Mouse (Mus musculus): Measurements from ENCODE around the gene Rbfox1.

Gene Rbfox1

DNA sequence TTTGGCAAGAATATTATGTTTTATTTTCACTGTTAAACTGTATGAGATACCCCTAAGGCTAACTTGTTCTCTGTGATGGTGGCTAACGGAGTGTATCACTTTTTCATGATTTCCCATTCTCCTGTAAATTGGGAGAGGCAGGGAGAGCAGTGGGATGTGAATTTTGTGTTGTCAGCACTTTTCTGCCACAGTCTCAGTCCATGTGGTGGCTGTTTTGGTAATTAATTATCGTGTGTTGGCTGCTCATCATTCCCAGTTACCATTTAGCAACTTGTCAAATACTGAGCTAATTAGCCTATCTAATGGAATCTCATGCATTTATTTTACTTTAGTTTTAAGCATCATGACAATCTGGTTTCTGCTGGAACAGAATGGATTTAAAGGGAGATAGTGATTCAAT, 773.4 kb downstream of the Rbfox1 start:
- no peak for DNase-seq (ENCODE audit: low read depth, low spot score)

DNA sequence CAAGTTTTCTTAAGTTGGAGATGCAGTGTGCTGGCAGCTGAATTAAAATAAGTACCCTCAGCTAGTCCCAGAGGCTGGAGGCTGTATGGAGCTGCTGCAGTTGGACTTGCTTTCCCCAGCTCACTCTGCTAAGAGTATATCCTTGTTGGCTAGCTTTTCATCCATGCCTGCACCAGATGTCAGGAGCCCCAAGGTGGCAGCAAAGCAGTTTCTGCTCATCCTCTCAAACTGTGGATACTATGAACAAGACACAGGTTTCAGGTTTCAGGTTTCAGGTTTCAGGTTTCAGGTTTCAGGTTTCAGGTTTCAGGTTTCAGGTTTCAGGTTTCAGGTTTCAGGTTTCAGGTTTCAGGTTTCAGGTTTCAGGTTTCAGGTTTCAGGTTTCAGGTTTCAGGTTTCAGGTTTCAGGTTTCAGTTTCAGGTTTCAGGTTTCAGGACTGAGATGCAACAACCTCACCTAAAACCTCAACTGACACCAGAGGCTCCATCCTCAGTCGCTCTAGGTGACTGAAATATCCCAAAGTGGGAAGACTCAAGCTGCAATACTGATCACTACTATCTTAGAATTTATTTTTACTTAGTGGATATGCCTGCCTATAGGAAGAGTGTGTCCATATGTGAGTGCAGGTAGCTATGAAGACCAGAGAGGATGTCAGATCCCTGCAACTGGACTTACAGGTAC, 801.1 kb downstream of the Rbfox1 start:
- DNase-seq (ENCODE audit: low read depth, low spot score), result no peak

DNA sequence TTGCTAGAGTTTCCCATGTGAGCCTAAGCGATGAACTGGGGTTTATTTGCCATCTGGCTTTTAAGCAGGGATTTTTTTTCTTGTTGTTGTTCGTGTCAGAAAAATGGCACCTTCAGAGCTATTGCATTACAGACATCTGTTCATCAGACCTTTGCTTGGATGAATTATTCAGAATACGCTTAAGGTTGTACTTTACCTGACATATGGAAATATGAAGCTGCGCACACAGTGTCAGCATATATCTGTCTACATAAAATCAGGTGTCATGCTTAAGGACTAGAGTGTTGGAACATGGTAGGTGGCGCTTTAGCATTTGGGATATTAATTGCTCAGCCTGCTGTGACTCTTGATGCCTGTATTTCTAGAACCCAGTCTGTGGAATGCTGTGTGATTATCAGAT, 819.7 kb downstream of the Rbfox1 start:
- DNase-seq (ENCODE audit: low read depth, low spot score), result no peak

DNA sequence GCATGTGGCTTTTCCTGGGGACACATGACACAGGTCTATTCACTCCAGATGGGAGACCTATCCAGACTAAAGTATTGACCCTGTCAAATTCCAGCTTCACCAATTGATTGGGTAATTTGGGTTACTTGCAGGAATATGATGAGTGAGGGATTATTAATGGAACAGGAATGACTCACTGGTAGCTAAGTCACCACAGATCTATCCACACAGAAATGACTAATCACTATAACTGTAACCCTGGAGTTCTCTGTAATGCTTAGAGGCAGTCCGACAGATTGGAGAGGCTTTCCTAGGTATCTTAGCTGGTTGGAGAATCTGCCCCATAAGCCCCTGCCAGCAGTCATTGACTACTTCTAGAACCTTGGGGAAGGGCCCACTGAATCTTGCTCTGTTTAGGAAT, 827.2 kb downstream of the Rbfox1 start:
- DNase-seq (ENCODE audit: low read depth, low spot score), result no peak

DNA sequence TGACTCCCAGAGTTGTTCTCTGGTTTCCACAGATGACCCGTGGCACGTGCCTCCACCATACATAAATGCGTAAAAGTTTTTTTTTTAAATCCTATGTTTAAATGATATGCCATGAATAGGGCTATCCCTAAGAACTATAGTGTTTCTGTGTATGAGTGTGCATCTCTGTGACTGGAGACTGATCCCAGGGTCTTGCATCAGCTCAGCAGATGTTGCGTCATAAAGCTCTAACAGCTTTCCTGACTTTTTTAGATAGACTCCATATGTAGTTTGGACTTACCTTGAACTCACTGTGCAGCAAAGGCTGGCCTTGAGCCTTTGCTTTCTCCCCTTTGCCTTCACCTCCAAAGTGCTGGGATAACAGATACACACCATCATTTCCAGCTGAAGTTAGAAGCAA, 830.1 kb downstream of the Rbfox1 start:
- no peak for DNase-seq (ENCODE audit: low read depth, low spot score)

DNA sequence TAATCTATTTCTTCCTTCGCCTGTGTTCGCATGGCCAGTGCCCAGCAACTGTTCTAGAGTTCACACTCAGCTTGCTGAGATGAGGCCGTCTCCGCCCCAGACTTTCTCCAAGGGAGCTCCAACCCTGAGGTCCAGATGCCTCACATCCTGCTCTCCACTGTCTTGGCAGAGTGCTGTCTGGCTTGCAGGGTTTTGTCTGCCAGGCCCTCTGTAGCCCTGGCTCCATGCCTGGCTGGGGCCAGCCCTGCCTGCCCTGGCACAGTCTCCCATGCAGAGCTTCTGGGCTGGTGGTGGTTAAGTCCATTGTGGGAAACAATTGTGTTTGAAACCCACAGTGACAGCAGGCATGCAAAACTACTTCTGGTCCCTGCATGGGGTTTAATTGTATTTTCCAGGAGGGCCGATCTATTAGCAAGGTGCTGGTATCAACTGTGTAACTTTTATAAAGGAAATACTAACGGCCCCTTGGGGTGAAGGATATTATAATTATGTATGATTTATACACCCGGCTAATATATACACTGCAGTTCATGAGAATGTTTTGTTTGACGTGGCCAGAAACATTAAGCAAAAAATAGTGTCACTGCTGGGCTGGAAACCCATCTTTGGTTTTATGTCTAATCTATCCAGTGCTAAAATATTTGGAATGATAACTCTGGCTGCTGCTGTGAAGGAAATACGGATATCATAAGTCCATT, 831.2 kb downstream of the Rbfox1 start:
- no peak for DNase-seq (ENCODE audit: low read depth, low spot score)

DNA sequence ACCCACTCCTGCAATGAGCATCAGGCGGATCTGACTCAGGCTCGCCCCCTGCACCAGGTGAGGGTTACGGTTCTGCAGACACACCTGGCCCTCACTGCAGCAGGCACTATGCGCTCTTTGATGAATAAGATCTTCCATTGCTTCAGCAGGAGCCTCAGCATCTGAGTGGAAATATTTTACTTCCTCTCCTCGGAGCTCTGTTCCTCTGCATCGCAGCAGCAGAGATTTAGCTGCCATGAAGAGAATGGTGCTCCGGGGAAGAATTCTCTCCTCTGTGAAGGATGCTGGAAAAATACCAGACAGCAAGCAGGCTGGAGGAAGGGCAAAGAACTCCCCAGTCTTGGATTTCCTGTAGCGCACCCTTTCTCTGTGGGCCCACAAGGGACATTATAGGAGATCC, 833.9 kb downstream of the Rbfox1 start:
- DNase-seq (ENCODE audit: low read depth, low spot score), result no peak

DNA sequence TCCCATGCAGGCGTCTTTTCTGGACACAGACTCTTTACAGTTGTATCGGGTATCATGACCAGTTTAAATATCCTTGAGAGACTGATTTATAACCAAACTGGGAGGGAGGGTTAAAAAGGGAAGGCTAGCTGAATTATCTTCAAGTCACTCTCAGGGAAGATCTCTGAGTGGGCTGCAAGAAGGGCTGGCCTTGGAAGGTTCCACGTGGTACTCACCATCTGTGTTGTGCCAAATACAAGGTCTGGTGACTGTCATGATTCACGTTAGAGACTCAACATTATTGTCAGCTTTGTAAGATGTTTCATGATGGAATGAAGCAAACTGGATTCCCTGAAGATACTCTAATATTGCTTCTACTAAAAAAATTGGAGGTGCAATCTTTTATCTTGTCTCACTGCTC, 847.5 kb downstream of the Rbfox1 start:
- no peak for DNase-seq (ENCODE audit: low read depth, low spot score)

DNA sequence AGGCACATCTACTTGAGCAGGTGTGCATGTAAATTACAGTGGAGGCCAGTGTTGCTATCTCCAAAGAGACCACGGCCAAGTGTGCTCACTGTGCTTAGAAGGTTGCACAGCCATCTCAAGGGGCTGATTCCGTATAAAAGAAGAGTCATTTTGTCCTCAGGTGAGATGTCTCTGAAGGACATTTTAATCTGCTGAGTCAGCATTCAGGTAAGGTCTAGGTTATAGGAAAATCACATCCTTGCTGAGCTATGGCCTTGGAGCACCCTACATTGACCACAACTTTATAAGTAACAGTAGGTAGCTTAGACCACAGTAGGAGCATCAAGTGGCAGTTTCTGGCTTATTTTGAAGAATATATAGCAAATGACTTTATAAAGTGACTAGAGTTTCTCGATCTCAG, 848.3 kb downstream of the Rbfox1 start:
- DNase-seq (ENCODE audit: low read depth, low spot score), result no peak

DNA sequence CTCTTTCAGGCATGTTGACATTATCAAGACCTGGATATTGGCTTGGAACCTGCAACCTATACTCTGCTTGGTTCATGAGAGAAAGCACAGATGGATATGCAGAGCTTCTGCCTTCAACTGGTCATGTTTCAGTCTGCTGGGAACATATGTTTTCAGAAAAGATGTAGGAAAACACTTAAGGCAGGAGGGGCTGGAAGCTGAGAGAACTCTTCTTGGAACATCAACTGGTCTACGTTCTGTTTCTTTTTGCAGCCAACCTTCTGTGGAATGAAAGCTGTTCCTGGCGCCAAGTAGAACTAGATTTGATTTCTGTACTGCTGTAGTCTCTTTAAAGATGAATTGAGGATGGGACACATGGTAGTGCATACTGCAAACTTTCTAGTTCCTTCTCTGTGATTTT, 851.4 kb downstream of the Rbfox1 start:
- no peak for DNase-seq (ENCODE audit: low read depth, low spot score)

DNA sequence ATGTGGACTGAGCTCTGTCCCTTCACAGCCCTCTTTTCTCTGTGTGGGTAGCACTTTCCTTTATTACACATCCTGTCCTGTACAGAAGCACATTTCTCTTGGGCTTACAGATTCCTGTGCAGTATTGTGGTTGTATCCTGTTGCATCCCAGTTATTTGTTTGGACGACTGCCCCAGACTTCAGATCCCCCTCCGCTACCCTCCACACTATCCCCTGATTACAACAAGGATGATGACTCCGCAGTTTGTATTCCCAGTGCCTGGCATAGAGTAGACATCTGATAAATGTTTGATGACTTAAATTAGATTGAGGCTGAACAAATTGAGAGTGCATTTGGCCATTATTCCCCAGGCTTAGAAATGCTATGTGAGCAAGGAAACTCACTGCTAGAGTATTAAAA, 851.8 kb downstream of the Rbfox1 start:
- no peak for DNase-seq (ENCODE audit: low read depth, low spot score)

DNA sequence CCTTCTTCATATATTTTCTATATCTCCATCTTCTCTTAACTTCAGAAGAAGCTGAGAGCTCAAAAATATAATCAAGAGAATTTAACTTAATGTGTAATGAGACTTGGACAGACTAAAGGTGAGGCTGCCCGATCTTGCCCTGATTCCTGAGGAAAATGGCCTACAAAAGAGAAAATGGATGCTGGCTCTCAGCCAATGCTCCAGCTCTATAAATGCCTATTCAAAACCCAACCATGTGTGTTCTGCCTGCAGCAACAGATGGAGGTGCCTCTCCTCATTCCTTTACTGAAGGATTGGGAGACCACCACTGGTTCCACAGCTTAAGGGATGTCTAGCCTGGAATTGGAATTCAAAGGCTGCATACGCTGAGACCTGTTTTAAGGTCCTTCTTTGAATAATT, 861.0 kb downstream of the Rbfox1 start:
- DNase-seq (ENCODE audit: low read depth, low spot score), result no peak

DNA sequence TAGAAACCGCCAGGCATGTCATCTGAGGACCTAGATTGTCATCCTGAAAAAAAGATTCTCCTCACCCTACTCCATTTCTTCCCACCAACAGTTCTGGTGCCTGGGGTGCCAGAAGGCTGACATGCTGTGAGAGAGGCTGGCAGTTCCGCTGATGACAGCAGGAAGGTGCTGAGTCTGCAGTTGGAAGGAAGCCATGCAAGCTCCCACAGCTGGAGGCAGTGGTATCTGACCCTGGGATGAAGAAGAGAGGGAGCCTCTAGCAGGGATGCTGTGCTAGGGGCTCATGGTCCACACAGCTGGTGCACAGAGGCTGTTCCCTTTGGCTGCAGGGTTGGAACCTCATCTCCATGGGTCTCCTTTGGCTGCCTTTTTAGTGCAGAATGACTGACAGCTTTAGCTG, 865.3 kb downstream of the Rbfox1 start:
- no peak for DNase-seq (ENCODE audit: low read depth, low spot score)

DNA sequence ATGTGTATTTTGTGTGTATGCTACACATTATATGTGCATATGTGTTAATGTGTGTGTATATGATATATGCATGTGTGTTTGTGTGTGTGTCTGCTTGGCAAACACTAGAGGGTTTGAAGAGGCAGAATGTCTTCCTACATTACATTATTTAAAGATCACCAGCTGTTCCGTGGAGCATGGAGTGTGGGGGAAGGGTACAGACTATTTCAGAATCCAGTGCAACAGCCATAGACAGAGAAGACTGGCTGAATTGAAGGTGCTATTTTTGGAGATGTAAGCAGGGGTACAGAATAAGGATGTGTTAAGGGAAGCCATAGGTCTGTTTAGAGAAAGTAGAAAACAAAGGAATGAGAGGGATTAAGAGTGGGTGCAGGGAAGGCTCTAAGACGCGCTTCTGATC, 869.7 kb downstream of the Rbfox1 start:
- no peak for DNase-seq (ENCODE audit: low read depth, low spot score)

DNA sequence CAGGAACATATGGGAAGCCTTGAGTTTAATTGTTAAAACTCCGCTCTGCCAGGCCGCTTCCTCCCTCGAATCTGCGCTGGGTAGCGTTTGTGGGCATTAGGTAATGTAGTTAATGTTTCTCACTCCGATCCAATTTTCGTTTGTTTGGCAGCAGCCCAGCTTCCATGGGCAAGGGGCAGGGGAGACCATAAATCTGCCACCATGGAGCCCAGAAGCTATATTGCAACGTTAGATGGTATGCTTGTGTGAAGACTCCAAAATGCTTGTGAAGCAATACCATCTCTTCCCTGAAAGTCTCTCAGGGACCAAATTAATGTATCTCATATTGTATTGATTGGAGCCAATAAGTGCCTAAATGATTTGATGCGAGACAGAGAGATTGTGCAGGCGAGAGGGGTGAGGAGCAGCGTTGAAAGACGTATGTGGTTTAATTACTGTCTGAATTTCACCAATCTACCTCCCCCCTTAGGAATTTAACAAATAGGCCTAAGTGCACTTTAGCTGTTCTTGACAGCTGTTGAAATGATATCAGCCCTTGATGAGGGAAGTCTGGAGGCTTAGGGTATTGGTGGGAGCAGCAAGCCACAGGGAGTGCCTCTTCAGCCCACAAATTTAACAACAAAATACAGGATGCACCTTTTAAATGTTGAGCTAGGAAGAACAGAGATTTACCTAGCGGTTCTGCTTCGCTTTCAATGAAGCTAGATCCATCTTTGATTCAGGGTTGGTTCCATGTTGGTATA, 884.5 kb downstream of the Rbfox1 start:
- DNase-seq (ENCODE audit: low read depth, low spot score), result no peak

DNA sequence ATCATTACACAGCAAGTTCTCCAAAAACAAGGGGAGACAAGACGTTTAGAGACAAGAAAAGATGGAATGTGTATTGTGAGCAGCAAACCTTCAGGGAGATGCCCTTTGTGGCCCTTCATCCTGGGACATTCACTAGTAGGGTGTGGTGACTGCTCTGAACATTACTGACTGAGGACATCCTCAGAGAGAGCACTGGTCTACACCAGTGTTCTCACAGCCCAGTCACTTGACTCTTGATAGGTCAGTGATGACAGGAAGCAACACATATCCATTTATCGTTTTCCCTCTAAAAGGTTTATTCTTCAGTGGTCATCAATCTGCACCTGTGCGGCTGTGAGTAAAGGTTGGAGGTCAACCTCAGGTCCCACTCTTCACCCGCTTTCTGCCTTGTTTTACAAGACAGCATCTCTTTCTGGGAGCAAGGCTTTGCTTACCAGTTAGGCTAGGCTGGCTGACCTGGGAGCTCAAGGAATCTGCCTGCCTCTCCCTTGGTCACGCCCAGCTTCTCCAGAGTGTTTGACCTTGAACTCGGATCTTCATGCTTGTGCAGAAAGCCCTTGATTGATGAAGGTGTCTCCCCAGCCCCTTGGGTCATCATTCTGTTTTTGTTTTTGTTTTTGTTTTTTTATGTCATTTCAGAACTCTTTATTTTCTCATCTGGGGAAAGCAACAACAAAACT, 892.5 kb downstream of the Rbfox1 start:
- DNase-seq (ENCODE audit: low read depth, low spot score), result no peak

DNA sequence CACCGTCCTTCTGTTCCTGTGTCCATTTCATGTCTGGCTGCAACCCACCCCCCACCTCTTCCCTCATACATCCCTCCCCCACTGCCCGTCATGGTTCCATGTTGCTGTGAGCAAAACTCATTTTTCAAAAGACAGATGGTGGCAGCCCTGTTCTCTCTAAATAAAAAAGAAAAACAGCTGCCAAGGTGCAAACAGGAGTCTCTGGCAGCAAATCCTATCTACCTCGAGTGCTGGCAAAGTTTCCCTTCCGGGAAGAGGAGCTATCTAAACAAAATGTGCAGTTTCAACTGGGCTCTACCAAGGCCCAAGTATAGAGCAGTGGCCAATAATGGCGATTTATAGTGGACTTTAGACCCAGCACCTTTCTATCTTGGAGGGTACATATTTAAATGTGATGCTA, 899.0 kb downstream of the Rbfox1 start:
- no peak for DNase-seq (ENCODE audit: low read depth, low spot score)

DNA sequence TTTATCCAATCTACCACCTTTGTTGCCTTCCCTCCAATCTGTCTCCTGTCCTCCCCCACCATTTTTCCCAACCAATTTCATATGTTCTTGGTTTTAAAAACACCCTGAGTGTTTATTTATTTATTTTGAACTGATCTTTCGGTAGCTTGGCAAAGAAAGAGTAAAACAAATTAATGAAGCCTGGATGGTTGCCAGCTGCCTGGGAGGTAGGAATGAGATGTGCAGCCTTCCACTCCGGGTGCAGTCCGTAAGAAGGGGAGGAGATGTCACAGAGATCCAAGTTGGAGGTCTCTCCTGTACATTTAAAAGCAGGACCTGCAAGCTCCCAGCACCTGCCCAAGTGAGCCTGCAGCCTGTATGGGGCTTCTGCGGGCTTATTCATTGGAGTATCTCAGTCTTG, 899.9 kb downstream of the Rbfox1 start:
- DNase-seq (ENCODE audit: low read depth, low spot score), result no peak

DNA sequence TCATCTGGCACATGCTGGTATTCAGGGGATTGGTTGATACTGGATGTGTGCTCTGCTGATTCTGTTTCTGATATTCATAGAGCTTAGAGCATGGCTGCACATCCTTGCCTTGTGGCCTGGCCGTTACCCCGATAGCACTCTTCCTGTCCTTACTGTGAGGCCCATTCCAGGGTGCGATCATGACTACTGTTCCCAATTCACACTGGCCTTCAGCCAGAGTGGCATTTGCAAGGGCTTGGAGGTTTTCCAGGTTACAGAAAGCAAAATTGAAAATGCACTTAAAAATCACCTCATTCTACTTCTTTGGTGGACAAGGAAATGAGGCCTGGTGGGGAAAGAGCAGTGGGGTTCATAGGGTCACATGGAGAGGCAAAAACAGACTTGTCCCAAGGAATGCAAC, 906.1 kb downstream of the Rbfox1 start:
- DNase-seq (ENCODE audit: low read depth, low spot score), result no peak

DNA sequence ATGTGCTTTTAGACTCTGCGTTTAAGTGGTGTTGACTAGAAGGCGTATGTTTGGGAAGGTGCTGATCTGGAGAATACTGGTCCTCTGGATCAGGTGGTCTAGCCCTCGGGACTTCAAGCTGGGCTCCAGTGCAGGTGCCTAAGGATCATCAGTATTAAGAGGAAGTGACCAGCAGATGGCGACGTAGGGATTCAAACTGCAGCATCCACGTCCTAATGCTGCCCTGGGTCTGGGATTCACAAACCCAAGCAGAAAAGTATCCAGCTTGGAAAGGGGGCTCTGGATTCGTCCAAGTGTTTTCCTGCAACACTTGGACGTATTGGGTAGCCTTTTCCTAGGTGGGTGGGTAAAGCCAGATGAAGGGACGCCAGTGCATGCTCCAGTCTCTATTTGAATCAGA, 906.5 kb downstream of the Rbfox1 start:
- DNase-seq (ENCODE audit: low read depth, low spot score), result no peak

DNA sequence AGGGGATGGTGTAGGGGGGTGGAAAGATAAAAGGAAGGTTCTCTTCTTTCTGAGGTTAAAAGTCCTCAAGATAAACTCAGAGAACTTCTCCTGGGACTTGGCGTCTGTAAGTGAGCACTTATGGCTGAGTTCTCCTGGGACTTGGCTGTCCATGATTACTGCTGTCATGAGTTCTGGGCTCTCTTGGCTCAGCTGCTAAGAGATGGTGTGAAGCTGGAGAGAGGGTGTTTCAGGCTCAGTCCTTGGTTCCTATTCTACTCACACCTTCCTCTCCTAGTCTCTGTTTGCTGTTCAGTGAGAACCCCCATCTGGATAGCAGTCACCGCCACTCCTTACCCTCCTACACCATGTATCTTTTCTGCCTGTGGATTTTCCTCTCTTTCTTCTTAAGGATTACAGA, 921.1 kb downstream of the Rbfox1 start:
- no peak for DNase-seq (ENCODE audit: low read depth, low spot score)

DNA sequence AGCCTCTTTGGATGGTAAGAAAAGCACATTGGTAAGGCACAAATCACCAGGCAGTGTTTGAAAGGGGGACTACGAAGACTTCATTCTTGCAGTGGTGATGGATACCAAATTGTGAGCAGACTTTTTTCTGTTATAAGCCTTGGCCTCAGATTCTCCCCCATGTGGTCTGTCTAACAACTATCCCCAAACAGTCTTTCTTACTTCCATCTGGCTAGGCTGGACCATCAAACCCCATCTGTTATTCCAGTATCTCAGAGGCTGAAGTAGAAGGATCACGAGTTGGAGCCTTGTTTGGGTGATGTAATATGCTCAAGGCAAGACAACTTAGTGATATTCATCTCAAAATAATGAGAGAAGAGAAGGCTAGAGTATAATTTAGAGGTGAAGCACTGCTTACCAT, 922.7 kb downstream of the Rbfox1 start:
- DNase-seq (ENCODE audit: low read depth, low spot score), result no peak
